Mouse (Mus musculus) spleen, postnatal 36 days (tissue): ENCODE measurements around the gene Gm572.

ENCODE experiments used
- DNase-seq, 2 experiments: peaks; one replicate each; pipeline ENCODE4 v3.0.0; 2022; ENCODE audit warnings: low spot score in 2 of 2, mixed read lengths in 1 of 2

Gene Gm572

DNA sequence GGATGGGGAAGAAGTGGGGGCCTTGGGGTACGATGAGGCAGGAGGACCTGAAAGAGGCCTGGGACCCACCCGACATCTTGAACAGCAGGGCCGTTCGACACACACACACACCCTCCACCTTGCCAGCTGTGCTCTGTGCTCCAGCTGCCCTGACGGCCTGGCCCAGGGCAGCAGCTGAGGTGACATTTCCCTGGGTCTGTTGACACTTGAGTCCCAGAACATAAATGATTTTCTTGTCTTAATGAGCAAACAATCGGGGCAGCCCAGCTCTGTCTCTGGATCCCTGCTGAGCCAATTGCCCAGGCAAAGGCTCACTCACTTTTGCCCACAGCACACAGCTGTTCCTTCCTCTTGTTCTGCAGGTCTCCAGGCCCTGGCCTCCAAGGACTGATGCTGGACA is 20.9 kb downstream of the Gm572 start:
- DNase-seq, result no peak

DNA sequence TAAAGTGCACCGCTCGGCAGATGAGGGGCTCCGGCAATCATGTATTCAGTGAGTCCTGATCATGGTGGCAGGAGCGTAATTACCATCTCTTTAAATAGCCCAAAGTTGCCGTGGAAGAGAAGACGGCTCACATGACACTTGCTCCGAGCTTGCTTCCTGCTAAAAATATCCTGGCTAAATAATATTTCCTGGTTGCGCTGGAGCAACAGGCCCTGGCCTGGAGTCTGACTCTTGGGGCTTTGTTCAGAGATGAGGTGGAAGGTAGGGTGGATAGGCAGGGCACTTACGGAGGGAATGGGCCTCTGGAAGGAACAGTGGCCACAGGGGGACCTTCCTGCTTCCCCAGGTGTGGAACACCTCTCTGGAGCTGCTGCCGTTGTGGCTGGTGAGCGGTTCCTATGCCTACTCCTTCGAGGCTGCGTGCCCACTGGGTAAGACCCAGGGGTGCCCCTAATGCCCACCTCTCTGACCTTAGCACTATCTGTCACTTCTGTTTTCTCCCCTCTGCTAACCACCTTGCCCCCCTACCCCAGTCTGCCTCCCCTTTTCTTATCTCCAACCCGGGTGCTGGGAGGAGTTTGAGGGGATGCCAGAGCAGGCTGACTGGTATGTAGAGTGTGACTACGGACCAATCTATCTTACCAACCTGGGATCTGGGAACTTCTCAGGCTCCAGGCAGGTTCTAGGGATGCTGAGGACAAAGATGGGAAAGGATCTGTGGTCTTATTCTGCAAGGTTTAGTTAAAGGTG is 24.1 kb downstream of the Gm572 start:
- no peak for DNase-seq

DNA sequence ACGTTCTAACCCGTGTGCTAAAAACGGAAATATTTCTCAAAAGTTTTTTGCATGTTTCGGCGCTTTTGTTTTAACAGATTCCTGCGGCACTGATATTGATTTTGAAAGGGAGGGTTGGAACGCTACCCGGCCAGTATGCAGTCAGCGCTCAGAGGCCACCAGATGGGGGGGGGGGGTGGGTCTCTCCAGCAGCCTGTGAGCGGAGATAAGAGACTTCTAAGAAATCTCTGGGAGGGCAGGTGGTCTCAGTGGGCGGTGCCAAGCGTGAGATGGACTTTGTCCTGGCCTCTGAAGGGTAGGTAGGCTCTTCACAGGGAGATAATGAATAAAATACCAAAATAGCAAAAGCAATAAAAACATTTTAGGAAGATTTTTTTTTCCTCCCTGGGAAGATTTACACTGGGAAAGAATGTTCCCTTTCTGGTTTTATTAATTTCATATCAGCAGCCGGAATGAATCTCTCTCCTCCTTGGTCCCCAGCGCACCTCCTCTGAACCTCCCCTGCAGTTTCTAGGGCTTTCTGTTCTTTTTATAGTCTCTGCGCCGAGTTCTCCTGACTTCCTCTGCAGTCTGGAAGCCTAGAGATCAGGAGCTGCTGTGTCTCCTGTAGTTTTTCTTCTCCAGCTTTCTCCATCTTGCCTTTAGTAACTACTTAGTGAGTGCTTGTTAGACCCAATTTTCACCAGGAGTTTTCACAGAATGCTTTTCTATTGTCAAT is 28.3 kb downstream of the Gm572 start:
- no peak for DNase-seq

DNA sequence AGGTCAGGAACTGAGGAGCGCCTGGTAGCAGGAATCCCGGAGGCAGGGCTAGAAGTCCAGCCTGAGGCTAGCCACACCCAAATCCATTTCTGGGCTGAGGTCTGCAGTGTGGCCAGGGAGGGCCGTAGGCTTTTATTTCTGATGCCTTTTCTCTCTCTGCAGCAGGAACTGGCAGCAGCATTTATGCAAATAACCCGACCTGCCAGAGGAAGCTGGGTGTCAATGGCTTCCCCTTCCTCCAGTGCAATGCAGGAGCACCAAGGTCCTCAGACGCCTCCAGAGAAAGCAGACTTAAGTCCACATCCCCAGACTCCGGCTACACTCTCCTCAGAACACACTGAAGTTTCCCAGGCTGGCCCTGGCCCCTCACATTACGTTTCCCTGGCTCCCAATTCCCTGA is 31.9 kb downstream of the Gm572 start:
- DNase-seq, result peak; percentile 56 to 61

DNA sequence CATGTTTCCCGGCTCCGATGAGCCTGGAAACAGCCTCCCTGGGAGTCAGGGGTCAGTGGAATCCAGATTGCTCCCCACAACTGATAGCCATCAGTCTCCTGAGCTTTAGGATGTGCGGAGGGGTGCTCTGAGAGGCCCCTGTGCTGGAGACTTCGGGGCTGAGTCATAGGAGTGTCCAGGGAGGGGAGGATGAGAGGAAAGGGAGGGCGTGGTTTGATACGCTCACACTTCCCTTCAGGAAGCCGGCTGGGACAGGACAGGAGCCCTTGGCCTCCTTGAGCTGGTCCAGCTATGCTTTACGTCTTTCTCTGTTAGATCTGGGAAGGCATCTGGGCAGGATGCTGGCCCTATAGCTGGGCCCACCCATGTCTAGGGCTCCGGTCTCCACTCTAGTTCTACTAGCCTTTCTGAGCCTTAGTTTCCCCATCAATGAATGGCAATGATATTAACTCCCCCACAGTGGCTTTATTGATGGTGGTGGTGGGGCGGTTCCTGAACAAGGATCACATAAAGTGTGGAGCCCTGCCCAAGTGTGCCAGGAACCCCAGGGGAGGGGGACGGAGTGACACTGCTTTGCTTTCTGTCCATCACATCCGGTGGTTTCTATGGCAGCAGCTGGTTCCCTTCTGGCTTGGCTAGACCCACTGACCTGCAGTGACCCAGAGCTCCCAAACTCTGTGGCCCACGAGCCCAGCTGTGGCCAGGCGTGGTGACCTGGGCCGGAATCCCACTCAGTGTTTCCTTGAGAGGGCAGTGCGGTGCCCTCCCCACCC is 33.3 kb downstream of the Gm572 start:
- no peak for DNase-seq

DNA sequence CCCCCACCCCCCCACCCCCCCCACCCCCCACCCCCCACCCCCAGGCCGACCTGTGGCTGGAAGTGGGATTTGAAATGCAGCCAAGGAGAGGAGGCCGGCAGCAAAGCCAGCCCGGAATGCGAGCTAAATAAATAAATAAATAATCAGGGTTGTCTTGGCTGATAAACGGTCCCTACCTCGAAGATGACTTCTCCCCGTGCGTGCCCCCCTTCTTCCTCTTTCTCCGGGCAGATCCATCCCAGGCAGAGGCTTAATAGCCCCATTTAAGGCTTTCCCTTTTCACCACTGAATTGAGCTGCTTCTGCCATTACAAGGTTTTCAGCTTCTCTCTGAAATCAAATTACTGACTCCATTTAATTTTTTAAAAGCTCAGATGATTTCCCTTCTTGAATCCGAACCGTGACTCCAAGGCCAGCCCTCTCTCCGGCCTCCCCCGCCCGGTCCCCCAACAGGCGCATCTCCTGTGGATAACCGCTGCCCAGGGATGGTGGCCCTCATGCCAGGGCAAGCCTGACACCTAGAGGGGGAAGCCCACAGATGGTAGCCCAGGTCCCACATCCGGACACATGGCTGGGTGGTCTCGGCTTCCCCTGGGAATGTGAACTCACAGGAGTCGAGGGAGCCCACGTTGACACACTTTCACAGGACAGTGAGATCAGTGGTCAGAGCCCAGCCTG is 34.0 kb downstream of the Gm572 start:
- no peak for DNase-seq

DNA sequence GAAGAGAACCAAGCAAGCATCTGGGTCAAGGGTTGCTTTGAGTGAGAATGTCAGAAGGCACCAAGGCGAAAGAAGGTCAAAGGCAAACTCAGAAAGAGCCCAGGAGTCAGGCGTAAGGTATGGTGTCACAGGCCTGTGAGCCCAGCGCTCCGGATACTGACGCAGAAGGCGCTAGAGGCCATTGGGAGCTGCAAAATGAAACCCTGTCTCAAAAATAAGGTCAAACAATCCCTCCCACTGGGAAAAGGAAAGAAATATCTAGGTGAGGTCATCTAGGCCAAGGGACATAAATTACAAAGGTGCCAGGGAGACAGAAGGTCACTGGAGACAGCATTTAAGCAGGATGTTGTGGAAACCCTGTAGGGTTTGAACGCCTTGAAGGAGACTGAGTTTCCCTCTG is 35.0 kb downstream of the Gm572 start:
- no peak for DNase-seq

DNA sequence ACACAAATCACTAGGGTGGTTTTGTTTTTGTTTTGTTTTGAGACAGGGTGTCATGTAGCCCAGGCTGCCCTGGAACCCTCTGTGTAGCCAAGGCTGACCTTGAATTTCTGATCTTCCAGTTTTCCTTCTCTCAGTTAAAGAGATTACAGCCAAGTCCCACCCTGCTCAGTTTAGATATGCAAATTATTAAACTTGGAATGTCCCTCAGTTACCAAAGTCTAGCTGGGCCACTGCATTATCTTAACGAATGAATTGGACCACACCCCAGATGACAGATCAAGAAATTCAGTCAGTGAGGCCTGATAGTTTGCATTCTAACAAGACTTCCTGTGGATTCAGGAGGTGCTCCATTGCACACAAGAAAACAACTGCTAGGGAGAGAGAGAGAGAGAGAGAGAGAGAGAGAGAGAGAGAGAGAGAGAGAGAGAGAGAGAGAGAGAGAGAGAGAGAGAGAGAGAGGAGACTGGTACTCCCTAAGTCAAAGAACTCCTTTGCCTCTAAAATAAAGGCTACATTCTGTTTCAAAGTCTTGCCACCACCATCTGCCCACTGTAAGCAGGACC is 37.5 kb downstream of the Gm572 start:
- peak in 1 of 2 experiments; percentile 12 for DNase-seq

DNA sequence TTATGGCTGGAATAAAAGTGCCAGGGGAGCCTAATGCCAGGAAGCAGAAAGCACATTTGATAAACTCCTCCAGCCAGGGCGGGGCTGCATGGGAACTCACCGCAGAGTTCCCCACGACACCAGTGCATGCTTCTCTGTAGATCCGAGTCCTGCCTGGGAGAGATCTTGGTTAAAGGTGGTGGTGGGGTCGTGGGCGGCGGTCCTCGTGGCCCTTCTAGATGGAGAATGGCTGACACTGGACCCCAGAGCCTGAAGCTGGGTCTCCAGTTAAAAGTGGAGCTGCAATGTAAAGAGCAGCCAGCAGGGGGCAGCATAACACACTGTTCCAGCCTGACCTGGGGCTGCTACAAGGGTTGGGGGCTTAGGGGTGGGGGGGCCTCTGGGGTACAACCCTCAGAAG is 38.3 kb downstream of the Gm572 start:
- peak; percentile 21 to 33 for DNase-seq

DNA sequence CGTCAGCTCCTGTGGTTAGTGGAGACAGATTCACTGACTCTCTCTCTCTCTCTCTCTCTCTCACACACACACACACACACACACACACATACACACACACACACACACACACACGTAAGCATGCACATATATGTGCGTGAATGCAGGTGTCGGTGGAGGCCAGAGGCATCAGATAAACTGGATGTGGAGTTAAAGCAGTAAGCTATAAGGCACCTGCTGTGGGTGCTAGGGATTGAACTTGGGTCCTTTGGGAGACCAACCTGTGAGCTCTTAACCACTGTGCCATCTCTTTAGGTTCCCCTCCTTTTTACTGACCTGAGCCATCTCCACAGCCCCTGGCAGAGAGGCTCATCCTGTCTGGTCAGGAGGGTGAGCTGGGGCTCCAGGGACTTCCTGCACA is 39.8 kb downstream of the Gm572 start:
- DNase-seq, result no peak

DNA sequence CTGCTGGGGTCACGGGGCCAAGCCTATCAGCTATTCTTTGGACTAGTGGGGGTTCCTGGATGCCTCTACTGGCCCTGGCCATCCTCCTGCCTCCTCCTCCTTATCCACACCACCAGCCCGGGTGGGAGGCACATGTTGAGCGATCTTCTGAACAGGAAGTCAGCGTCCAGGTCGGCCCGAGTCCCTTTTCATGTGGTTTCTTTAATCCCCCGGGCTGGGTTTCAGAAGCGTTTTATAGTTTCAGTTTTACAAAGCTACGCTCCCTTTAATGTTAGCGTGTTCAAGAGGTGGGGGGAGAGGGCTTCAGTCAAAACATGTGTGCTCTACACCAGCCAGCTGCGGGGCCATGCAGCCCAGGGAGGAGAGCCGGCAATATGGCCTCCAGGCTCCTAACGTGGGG is 40.4 kb downstream of the Gm572 start:
- peak; percentile 41 to 56 for DNase-seq

DNA sequence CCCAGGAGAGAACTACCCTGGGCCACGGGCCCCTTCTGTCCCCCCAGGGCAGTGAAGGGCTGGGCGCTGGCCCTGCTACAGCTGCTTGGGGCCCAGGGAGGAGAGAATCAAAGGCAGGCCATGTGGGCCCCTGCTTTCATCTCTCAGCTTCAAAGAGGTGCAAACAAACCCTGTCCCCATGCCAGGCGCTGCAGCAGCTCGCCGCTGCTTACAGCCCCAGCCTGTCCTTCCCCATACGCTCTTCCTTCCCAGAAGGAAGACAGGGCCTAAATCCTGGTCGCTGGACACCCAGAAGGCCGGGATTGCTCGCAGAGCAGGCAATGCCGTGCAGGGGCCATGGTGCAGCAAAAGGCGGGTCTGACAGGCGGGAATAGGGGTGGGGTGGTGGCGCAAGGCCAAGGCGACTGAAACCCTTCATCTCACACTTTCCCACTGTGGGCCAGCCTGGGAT is 43.4 kb downstream of the Gm572 start:
- no peak for DNase-seq

DNA sequence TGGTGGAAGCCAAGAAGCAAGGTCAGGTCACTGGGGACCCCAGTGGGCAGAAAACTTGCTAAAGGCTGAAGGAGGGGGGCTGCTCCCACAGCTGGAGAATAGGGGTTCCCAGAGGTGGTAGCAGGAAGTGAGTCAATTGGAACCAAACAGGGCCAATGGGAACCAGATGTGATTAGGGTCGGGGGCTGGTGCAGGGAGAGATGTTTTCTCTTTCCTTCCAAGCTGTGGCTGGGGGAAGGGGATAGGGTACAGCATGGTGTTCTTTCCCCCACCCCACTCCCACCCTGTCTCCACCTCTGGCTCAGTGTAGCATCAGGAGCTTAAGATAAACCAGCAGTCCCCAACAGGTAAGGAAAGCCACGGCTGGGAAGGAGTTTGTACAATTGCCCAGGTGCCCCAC is 45.0 kb downstream of the Gm572 start:
- no peak for DNase-seq

DNA sequence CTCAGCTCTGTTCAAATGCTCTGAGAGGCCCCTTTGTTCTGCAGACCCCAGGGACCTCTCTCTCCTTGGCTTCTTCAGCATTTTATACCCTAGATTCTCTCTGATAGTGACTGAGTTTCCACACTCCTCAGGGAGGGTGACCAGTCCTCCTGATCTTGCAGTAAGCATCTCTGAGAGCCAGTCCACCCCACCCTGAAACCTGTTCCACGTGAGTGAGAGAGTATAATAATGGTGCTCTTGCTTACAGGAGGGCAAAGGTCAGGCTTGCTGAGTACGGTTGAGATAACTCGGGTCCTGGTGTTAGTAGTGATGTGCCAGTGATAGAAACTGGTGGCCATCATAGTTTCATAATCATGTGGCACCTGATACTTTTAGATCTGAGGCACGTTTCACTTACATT is 48.1 kb downstream of the Gm572 start:
- DNase-seq, result no peak

DNA sequence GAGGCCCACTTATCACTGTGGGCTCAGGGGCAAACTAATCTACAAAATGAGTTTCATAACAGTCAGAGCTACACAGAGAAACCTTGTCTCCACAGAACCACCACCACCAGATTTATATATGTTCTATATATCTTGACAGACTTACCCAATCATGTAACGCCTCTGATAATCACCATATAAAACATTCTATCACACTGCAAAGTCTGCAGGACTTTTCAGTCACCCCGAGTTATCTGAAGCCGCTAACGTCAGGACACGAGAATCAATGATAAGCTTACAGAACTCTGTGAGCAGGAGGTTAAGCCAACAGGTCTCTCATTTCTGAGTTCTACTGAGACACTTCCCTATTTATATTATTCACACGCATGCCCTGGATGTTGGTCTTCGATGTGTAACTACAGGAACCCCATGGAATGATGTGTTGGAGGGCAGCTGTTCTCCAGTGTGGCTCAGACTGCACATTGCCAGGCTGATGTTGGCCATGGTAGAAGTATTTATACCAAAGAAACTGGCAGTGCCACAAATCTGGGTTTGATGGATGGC is 50.4 kb downstream of the Gm572 start:
- DNase-seq, result no peak

DNA sequence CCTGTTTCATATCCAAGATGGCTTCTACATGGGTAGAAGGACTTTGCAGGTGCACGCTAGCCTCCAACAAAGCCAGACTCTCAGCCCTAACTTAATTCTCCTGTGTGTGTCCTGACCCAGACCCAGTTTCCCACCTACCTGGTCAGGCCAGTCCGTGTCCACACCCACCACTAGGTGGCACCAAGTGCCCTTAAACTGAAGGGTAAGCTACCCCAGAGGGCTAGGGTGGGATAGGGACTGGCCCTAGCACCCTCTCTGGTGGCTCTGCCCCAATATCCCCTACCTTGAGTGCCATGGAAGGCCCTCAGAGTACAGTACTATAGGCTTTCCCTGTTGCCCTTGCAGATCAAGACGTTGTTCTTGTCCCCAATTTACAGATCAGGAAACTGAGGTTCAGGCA is 61.6 kb downstream of the Gm572 start:
- DNase-seq, result peak; percentile 26 to 31

DNA sequence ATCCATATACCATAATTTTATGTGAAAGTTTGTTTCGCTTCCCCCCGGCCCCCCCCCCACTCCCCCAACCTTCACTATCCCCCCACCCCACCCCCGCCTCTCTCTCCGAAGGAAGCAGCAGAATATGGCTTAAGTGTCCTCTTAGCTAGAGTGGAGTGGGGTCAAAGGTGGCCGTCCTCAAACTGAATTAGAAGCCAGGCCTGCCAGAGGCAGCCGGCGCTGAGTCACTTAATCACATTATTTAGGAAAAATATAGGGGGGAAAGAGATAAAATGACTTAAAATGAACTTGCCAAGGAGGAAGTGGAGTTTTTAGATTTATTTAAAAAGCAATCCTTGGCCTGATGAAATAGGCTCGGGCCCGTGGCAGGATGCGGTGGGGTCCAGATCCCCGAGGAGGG is 65.7 kb downstream of the Gm572 start:
- DNase-seq, result no peak

DNA sequence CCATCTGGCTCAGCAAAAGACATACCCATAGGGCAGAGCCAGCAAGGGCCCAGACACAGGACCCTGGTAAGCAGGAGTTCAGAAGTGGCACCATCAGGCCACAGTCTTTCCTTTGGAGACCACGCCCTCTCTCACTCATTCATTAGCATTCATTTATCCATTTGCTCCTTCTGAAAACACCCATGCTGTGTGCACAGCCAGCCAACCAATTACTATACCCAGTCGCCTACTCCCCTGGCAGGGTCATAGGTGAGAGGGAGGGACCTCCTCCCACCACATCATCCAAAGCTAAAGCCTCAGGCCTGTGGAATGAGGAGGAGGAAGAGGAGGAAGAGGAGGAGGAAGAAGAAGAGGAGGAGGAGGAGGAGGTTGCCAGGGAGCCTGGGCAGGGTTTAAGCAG is 67.3 kb downstream of the Gm572 start:
- no peak for DNase-seq

DNA sequence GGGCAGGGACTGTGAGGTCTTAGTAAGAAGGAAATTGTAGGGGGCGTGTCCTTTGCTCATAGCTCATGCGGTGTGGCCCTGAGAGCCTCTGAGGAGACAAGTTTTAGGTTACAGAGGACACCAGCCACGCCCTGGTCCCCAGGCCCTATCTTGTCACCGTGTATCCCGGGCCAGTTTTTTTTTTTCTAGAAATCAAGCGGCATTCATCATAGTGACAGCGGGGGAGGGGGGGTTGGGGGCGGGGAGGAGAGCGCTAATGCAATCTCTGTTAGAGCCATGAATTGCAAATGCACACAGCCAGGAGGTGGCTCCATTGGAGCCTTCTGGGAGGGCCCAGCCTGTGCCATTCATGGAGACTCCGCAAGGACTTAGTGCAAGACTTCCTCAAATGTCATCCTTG is 68.2 kb downstream of the Gm572 start:
- no peak for DNase-seq

DNA sequence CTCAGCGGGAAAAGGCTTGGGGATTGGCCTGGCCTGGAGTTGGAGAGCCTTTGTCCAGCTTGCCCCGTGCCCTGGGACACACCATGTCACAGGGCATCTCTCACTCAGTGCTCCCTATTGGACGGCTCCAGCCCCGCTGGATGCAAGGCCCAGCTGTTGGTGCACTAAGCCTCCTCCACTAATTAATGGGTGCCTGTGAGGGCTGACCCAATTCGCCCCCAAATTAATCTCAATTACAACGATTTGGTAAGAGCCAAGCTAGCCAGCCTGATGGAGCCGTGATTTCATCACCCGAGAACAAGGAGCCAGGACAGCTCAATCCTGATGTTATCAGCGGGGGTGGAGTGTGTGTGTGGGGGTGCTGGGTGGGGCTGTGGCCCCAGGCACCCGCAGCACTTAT is 69.5 kb downstream of the Gm572 start:
- DNase-seq, result no peak

DNA sequence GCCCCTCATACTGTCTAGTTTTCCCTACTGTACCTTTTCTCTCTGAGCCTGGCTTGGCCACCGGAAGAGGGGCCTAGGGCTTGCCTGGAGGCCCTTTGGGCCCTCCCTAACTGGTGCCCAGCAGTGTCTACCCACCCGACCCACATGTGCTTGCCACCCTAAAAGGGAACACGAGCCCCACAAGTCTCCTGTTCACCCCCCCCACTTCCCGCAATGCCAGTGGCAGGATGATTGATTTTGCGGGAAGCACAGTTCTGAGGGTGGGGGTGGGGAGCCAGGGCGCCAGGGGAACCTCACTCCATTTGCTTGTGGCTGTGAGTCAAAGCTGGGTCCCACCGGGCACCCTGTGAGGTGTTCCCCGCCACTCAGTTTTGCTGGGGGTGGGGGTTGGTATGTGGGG is 70.9 kb downstream of the Gm572 start:
- no peak for DNase-seq

DNA sequence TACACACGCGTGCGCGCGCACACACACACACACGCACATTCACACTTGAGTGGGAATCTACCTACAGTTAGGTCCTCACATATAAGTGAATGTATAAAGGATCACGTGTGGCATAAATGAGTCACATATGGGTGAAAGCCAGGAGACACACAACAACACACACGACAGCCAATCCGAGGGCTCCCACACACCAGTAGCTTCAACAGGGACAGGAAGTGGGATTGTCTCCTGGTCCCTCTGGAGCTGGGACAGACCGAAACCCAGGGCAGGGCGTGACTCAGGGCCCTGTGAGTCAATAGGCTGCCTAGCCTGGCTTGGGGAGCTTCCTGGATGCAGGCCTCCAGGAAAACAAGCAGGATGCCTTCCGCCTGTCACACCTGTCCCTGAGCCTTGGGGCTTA is 71.6 kb downstream of the Gm572 start:
- no peak for DNase-seq
